Mouse (Mus musculus) olfactory bulb, adult 2 months (tissue): ENCODE measurements around the gene Padi2.

Experiments used
- CTCF ChIP-seq: fragments of 200-500 bp; IDR thresholded peaks from 2 replicates; pipeline ENCODE4 v1.5.1; 2012; ENCODE audit warnings: low read depth, mild to moderate bottlenecking, low read length, moderate library complexity; ENCODE audit not compliant: insufficient read depth
- POLR2A ChIP-seq: fragments of 200-500 bp; IDR thresholded peaks from 2 replicates; pipeline ENCODE4 v1.6.1; 2012; ENCODE audit warnings: mild to moderate bottlenecking, low read depth, low read length, moderate library complexity; ENCODE audit not compliant: insufficient read depth

GRCm38 (mm10) chr4:140913565-140913964 is 7.4 kb downstream of the Padi2 start:
- TF ChIP-seq POLR2A (no peak), CTCF (no peak)
